Mouse (Mus musculus): ENCODE results near the gene Stac2.

Stac2 gene

GRCm38 (mm10) chr11:98021118-98021517 is 32.1 kb downstream of the Stac2 start:
- no peak for DNase-seq (ENCODE audit: low read depth)

- no peak for DNase-seq (ENCODE audit: low read depth)
Observed at GRCm38 (mm10) chr11:98020710-98021109, 32.6 kb downstream of the Stac2 start.

- no peak for DNase-seq (ENCODE audit: low read depth)
Observed at GRCm38 (mm10) chr11:98019883-98020610, 33.2 kb downstream of the Stac2 start.

GRCm38 (mm10) chr11:98018858-98019641 is 34.2 kb downstream of the Stac2 start:
- DNase-seq (ENCODE audit: low read depth), result no peak

- no peak for DNase-seq (ENCODE audit: low read depth)
Observed at GRCm38 (mm10) chr11:98018222-98018621, 35.0 kb downstream of the Stac2 start.

- DNase-seq (ENCODE audit: low read depth), result no peak
Observed at GRCm38 (mm10) chr11:98016824-98017223, 36.4 kb downstream of the Stac2 start.

GRCm38 (mm10) chr11:98016177-98016576 is 37.1 kb downstream of the Stac2 start:
- DNase-seq (ENCODE audit: low read depth), result no peak

GRCm38 (mm10) chr11:98012831-98013230 is 40.4 kb downstream of the Stac2 start:
- no peak for DNase-seq (ENCODE audit: low read depth)

- DNase-seq (ENCODE audit: low read depth), result no peak
Observed at GRCm38 (mm10) chr11:98011716-98012115, 41.5 kb downstream of the Stac2 start.

GRCm38 (mm10) chr11:98008087-98008486 is 45.2 kb downstream of the Stac2 start:
- no peak for DNase-seq (ENCODE audit: low read depth)

GRCm38 (mm10) chr11:98005686-98006085 is 47.6 kb downstream of the Stac2 start:
- no peak for DNase-seq (ENCODE audit: low read depth)

GRCm38 (mm10) chr11:98005076-98005475 is 48.2 kb downstream of the Stac2 start:
- DNase-seq (ENCODE audit: low read depth), result no peak

GRCm38 (mm10) chr11:98004161-98004560 is 49.1 kb downstream of the Stac2 start:
- no peak for DNase-seq (ENCODE audit: low read depth)

GRCm38 (mm10) chr11:98003171-98003671 is 50.0 kb downstream of the Stac2 start:
- DNase-seq (ENCODE audit: low read depth), result no peak

- peak; percentile 65 for DNase-seq (ENCODE audit: low read depth)
Observed at GRCm38 (mm10) chr11:98002627-98003026, 50.6 kb downstream of the Stac2 start.

GRCm38 (mm10) chr11:98001986-98002385 is 51.3 kb downstream of the Stac2 start:
- no peak for DNase-seq (ENCODE audit: low read depth)

GRCm38 (mm10) chr11:98001351-98001824 is 51.9 kb downstream of the Stac2 start:
- no peak for DNase-seq (ENCODE audit: low read depth)

GRCm38 (mm10) chr11:98000378-98001140 is 52.7 kb downstream of the Stac2 start:
- no peak for DNase-seq (ENCODE audit: low read depth)

GRCm38 (mm10) chr11:97999748-98000147 is 53.5 kb downstream of the Stac2 start:
- no peak for DNase-seq (ENCODE audit: low read depth)

GRCm38 (mm10) chr11:97998898-97999608 is 54.2 kb downstream of the Stac2 start:
- DNase-seq (ENCODE audit: low read depth), result no peak

GRCm38 (mm10) chr11:97998074-97998793 is 55.0 kb downstream of the Stac2 start:
- DNase-seq (ENCODE audit: low read depth), result no peak

Data from c-Kit-positive CD71-positive TER-119-negative erythroid progenitor cells, embryonic 14.5 days (primary cell).